Mouse (Mus musculus) kidney, adult 2 months (tissue): ENCODE data around the gene Deup1.

Experiments
- CTCF ChIP-seq: fragments of 200-500 bp; conservative IDR thresholded peaks from 2 replicates; pipeline ENCODE4 v1.5.1; 2011; ENCODE audit warnings: low read depth, mild to moderate bottlenecking, control low read depth, low read length, moderate library complexity, mixed read lengths; ENCODE audit not compliant: insufficient read depth, insufficient read length
- POLR2A ChIP-seq: fragments of 200-500 bp; IDR thresholded peaks from one replicate; pipeline ENCODE4 v1.6.1; 2011; ENCODE audit warnings: low read depth, low read length, control low read depth

- TF ChIP-seq POLR2A, result no peak
- no peak for TF ChIP-seq CTCF
These were observed 104.8 kb downstream of the Deup1 start for GRCm38 (mm10) chr9:15522887-15523286.
